Mouse (Mus musculus) megakaryocyte, embryonic 14.5 days (primary cell): ENCODE measurements around the gene Gpx7. TPM values are rescaled to one million over a fixed set of nuclear protein-coding genes. Genes with fewer than 3 reads are reported as not detected.
A peak's percentile ranks its signal among the peaks of the same experiment; 100 is the strongest.
"Not testable (repeated sequence)": the region's sequence is repeated elsewhere in the genome, so short reads cannot be mapped to it uniquely, and the experiment has no call there.

Experiments used
- H3K27me3 ChIP-seq: replicated peaks from 2 replicates; pipeline ENCODE3; 2012; ENCODE audit warnings: inconsistent platforms
- H3K36me3 ChIP-seq: replicated peaks from 2 replicates; pipeline ENCODE3; 2012; ENCODE audit warnings: low read length, inconsistent platforms, mixed read lengths
- H3K4me1 ChIP-seq: 2 replicates; pipeline ENCODE4 v1.6.1; 2012; ENCODE audit warnings: inconsistent platforms
- H3K4me3 ChIP-seq: replicated peaks from 2 replicates; pipeline ENCODE3; 2012; ENCODE audit warnings: moderate library complexity, mild to moderate bottlenecking, inconsistent platforms
- H3K9me3 ChIP-seq: 2 replicates; pipeline ENCODE4 v1.6.1; 2012; ENCODE audit warnings: inconsistent platforms
- FLI1 ChIP-seq: IDR thresholded peaks from 2 replicates; pipeline ENCODE4 v1.6.1; 2012; ENCODE audit warnings: low read length, inconsistent platforms, mixed read lengths
- GATA1 ChIP-seq: IDR thresholded peaks from 3 replicates; pipeline ENCODE4 v1.6.1; 2012; ENCODE audit warnings: mixed read lengths, low read length, inconsistent platforms, borderline replicate concordance
- polyA plus RNA-seq: library from polyadenylated mRNA; stranded (reverse); fragments of >175 nt; gene quantifications from 2 replicates; pipeline ENCODE4 v1.2.3, GENCODE M21; 2012; ENCODE audit warnings: low replicate concordance; ENCODE audit not compliant: insufficient read depth

Gpx7 gene
- polyA plus RNA-seq, 1 experiment: 0.07 TPM

GRCm38 (mm10) chr4:108371421-108371820 lies 35.3 kb downstream of the Gpx7 start:
- TF ChIP-seq FLI1 (no peak), GATA1 (no peak)
- H3K36me3 ChIP-seq: no peaks in the 10 kb centered on the region

GRCm38 (mm10) chr4:108370409-108370808 lies 36.4 kb downstream of the Gpx7 start:
- Histone ChIP-seq H3K36me3 (no peaks in the 10 kb centered on the region), H3K9me3 (no peaks in the 10 kb centered on the region), H3K4me3 (peak overlapping the region; percentile 62), H3K4me1 (peaks cover 51% of the 10 kb centered on the region), H3K27me3 (no peaks in the 10 kb centered on the region)
- TF ChIP-seq FLI1 (no peak), GATA1 (no peak)

More at GRCm38 (mm10) chr4:108371421-108371820, 35.3 kb downstream of the Gpx7 start:
- H3K4me3 ChIP-seq: no peak overlapping the region
- peaks cover 6% of the 10 kb centered on the region for H3K27me3 ChIP-seq
- peaks cover 56% of the 10 kb centered on the region for H3K4me1 ChIP-seq
- no peaks in the 10 kb centered on the region for H3K9me3 ChIP-seq

- Histone ChIP-seq H3K4me1 (peaks cover 56% of the 10 kb centered on the region), H3K9me3 (no peaks in the 10 kb centered on the region), H3K27me3 (no peaks in the 10 kb centered on the region), H3K36me3 (no peaks in the 10 kb centered on the region), H3K4me3 (no peak overlapping the region)
- no peak for TF ChIP-seq FLI1
- TF ChIP-seq GATA1: no peak
These were observed 37.5 kb downstream of the Gpx7 start for GRCm38 (mm10) chr4:108369254-108369653.

GRCm38 (mm10) chr4:108364111-108364476 lies 42.7 kb downstream of the Gpx7 start:
- H3K27me3 ChIP-seq: peaks cover 21% of the 10 kb centered on the region

GRCm38 (mm10) chr4:108363355-108364110 lies 43.2 kb downstream of the Gpx7 start:
- TF ChIP-seq GATA1 (no peak), FLI1 (no peak)
- no peak overlapping the region for H3K4me3 ChIP-seq
- H3K27me3 ChIP-seq: peaks cover 27% of the 10 kb centered on the region
- no peaks in the 10 kb centered on the region for H3K9me3 ChIP-seq
- H3K4me1 ChIP-seq: peaks cover 26% of the 10 kb centered on the region
- H3K36me3 ChIP-seq: no peaks in the 10 kb centered on the region

More at GRCm38 (mm10) chr4:108364111-108364476, 42.7 kb downstream of the Gpx7 start:
- H3K4me3 ChIP-seq: no peak overlapping the region
- peaks cover 29% of the 10 kb centered on the region for H3K4me1 ChIP-seq
- no peaks in the 10 kb centered on the region for H3K36me3 ChIP-seq
- TF ChIP-seq GATA1: no peak
- no peak for TF ChIP-seq FLI1
- H3K9me3 ChIP-seq: no peaks in the 10 kb centered on the region

- Histone ChIP-seq H3K9me3 (no peaks in the 10 kb centered on the region), H3K4me3 (no peak overlapping the region), H3K4me1 (peaks cover 22% of the 10 kb centered on the region), H3K27me3 (peaks cover 33% of the 10 kb centered on the region), H3K36me3 (no peaks in the 10 kb centered on the region)
- TF ChIP-seq FLI1 (no peak), GATA1 (no peak)
These were observed 44.2 kb downstream of the Gpx7 start for GRCm38 (mm10) chr4:108362321-108363261.

GRCm38 (mm10) chr4:108360136-108361055 lies 46.4 kb downstream of the Gpx7 start:
- Histone ChIP-seq H3K9me3 (no peaks in the 10 kb centered on the region), H3K4me3 (peak overlapping the region; percentile 50), H3K4me1 (peaks cover 33% of the 10 kb centered on the region), H3K36me3 (no peaks in the 10 kb centered on the region), H3K27me3 (peaks cover 51% of the 10 kb centered on the region)
- TF ChIP-seq FLI1 (no peak), GATA1 (no peak)

GRCm38 (mm10) chr4:108358498-108358897 lies 48.3 kb downstream of the Gpx7 start:
- H3K36me3 ChIP-seq: no peaks in the 10 kb centered on the region
- H3K9me3 ChIP-seq: no peaks in the 10 kb centered on the region
- peaks cover 30% of the 10 kb centered on the region for H3K4me1 ChIP-seq
- no peak overlapping the region for H3K4me3 ChIP-seq
- TF ChIP-seq FLI1: no peak
- TF ChIP-seq GATA1: no peak
- peaks cover 53% of the 10 kb centered on the region for H3K27me3 ChIP-seq

- H3K9me3 ChIP-seq: no peaks in the 10 kb centered on the region
- no peaks in the 10 kb centered on the region for H3K36me3 ChIP-seq
- H3K27me3 ChIP-seq: peaks cover 50% of the 10 kb centered on the region
- no peak overlapping the region for H3K4me3 ChIP-seq
- H3K4me1 ChIP-seq: peaks cover 29% of the 10 kb centered on the region
- no peak for TF ChIP-seq GATA1
- TF ChIP-seq FLI1: no peak
These were observed 49.3 kb downstream of the Gpx7 start for GRCm38 (mm10) chr4:108357458-108357857.

- not testable (repeated sequence) for H3K4me3 ChIP-seq, H3K9me3 ChIP-seq, H3K36me3 ChIP-seq
- Histone ChIP-seq H3K4me1 (peaks cover 57% of the 10 kb centered on the region), H3K27me3 (peaks cover 27% of the 10 kb centered on the region)
These were observed 53.2 kb downstream of the Gpx7 start for GRCm38 (mm10) chr4:108353591-108353990.
